8 mouse cellular contexts compared by ENCODE assay signal in the genomic region with DNA sequence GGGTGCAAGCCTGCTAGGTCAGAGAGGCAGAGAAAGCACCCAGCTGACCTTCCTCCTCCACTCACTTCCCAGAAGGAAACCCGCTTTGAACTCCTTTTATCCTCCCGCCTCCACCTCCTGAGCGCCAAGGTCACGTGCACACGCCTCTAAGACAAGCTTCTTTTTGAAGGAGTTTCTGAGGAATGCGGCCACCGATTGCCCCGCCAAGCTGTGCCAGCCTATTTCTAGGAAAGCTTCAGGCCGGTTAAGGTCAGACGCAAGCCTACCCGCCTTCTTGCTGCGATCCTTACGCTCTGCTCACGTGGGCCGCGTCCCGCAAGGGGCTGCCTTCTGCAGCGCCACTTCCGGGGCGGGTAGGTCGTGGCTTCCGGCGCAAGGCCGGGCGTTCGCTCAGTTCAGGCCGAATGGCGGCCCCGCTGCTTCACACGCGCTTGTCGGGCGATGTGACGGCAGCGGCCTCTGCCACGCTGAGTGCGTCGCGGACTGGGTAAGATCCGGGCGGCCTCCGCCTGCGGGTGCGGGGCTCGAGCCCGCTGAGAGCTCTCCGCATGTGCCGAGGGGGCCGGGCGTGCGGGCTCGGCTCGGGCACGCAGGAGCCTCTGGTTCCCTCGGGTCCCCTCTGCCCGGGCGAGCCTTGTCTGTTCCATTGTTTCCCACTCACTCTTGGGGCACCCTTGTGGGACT. TPM values are rescaled to one million over a fixed set of nuclear protein-coding genes. Genes with fewer than 3 reads are reported as not detected.
DNase-seq lines count a peak whose midpoint lies in the region; ATAC-seq lines count a peak whose summit lies in the region.

A gene (plus strand): TSS at position 356 of the 684 bp plus-strand sequence.

- no peaks in the 10 kb centered on the region for H3K27me3 ChIP-seq in hindbrain, embryonic 14.5 days (ENCODE audit: control insufficient read depth, insufficient read depth, low read length)

- H3K4me3 ChIP-seq in hindbrain, embryonic 14.5 days (replicated peaks; ENCODE audit: low read length): peak within 1 kb of the TSS; percentile 94

- under 1% methylated on average over 57 of the region's 57 CpGs for WGBS in hindbrain, embryonic 14.5 days

- peak within 1 kb of the TSS; percentile 96 for H3K9ac ChIP-seq in hindbrain, embryonic 14.5 days

- H3K36me3 ChIP-seq in hindbrain, embryonic 14.5 days (replicated peaks; ENCODE audit: control insufficient read depth, insufficient read depth): peaks cover 21% of the 10 kb centered on the region

- ATAC-seq in hindbrain, embryonic 14.5 days (ENCODE audit: low FRiP score): peak; percentile 99

- peak; percentile 97 for DNase-seq in R1 (ENCODE audit: low read depth, low spot score)
- DNase-seq in cerebellum, postnatal 25 days: peak; percentile 91 to 94
- peak; percentile 81 to 86 for DNase-seq in frontal cortex, postnatal 25 days (ENCODE audit: low spot score in 2 of 2)
- peak; percentile 87 for DNase-seq in hindbrain, embryonic 14.5 days (ENCODE audit: low spot score)
- DNase-seq in layer of hippocampus, postnatal 36 days: peak; percentile 89 to 91
- peak; percentile 92 for DNase-seq in lung, postnatal 36 days
- DNase-seq in retina, postnatal 1 day: peak; percentile 95
- peak; percentile 80 to 85 for DNase-seq in urinary bladder, adult 18-20 months (ENCODE audit: low spot score in 2 of 2)

- no peaks in the 10 kb centered on the region for H3K9me3 ChIP-seq in hindbrain, embryonic 14.5 days (ENCODE audit: control insufficient read depth, low read length)

- peak within 1 kb of the TSS; percentile 82 for H3K27ac ChIP-seq in hindbrain, embryonic 14.5 days

- H3K4me2 ChIP-seq in hindbrain, embryonic 14.5 days (replicated peaks): peak within 1 kb of the TSS; percentile 89

- peaks cover 18% of the 10 kb centered on the region for H3K4me1 ChIP-seq in hindbrain, embryonic 14.5 days (replicated peaks; ENCODE audit: control insufficient read depth, insufficient read depth, low read length)

RNA-seq across cellular contexts. Expression of the gene that starts here (rescaled TPM):
- polyA plus RNA-seq in hindbrain, embryonic 14.5 days (2014; fragmentation: Nextera tagmentation; extraction: Ambion mirVana): 81.3 and 93.1 TPM in 2 replicates
- 10 to 100 TPM; 51.2 to 51.4 TPM for total RNA-seq in layer of hippocampus, postnatal 36 days (2021)

Comparison
In these comparisons a context has a peak if more than half of its experiments do, and no peak if none do; other contexts are left out.
1. Peak in every context shown above with its lines: DNase-seq, ATAC-seq, H3K4me3 ChIP-seq and H3K27ac ChIP-seq.